Mouse (Mus musculus) myocyte (in vitro differentiated cells): ENCODE measurements around the gene Sptbn4. TPM values are rescaled to one million over a fixed set of nuclear protein-coding genes. Genes with fewer than 3 reads are reported as not detected.

Experiments used
- H3K27me3 ChIP-seq: one replicate; pipeline ENCODE4 v1.6.1; 2011; ENCODE audit not compliant: control insufficient read depth, insufficient read depth, insufficient read length
- H3K36me3 ChIP-seq: one replicate; pipeline ENCODE4 v1.6.1; 2011; ENCODE audit not compliant: control insufficient read depth, insufficient read depth
- H3K4me2 ChIP-seq: one replicate; pipeline ENCODE4 v1.6.1; 2011; ENCODE audit warnings: low read depth, control low read depth
- H3K4me3 ChIP-seq: one replicate; pipeline ENCODE4 v1.5.1; 2011; ENCODE audit warnings: mild to moderate bottlenecking, control low read depth, moderate library complexity
- H3K79me2 ChIP-seq: one replicate; pipeline ENCODE4 v1.6.1; 2011; ENCODE audit not compliant: control insufficient read depth, insufficient read depth
- H3ac ChIP-seq: one replicate; pipeline ENCODE4 v1.6.1; 2011; ENCODE audit not compliant: control insufficient read depth, insufficient read length
- CEBPB ChIP-seq: IDR thresholded peaks from 2 replicates; pipeline ENCODE4 v1.6.1; 2011; ENCODE audit warnings: mild to moderate bottlenecking, moderate library complexity; ENCODE audit not compliant: poor library complexity, insufficient read depth, severe bottlenecking
- E2F4 ChIP-seq: IDR thresholded peaks from one replicate; pipeline ENCODE4 v1.6.1; 2011; ENCODE audit warnings: mild to moderate bottlenecking, control low read depth, moderate library complexity; ENCODE audit not compliant: insufficient read depth
- MAX ChIP-seq: IDR thresholded peaks from one replicate; pipeline ENCODE4 v1.6.1; 2011; ENCODE audit warnings: low read depth, mild to moderate bottlenecking, control low read depth
- MYOD1 ChIP-seq, 3 experiments: IDR thresholded peaks; one replicate each; pipeline ENCODE4 v1.6.1; 2011; ENCODE audit warnings: control low read depth in 2 of 3, low read depth in 2 of 3, mild to moderate bottlenecking in 2 of 3, moderate library complexity in 1 of 3; ENCODE audit not compliant: insufficient read length in 2 of 3, control insufficient read depth in 1 of 3
- MYOG ChIP-seq, 3 experiments: IDR thresholded peaks; one replicate each; pipeline ENCODE4 v1.6.1; 2011; ENCODE audit warnings: control low read depth in 2 of 3, low read depth in 2 of 3, mild to moderate bottlenecking in 2 of 3; ENCODE audit not compliant: insufficient read length in 2 of 3, control insufficient read depth in 1 of 3, insufficient read depth in 1 of 3
- POLR2A ChIP-seq: IDR thresholded peaks from one replicate; pipeline ENCODE4 v1.6.1; 2011; ENCODE audit warnings: low read depth, mild to moderate bottlenecking, control low read depth, moderate library complexity; ENCODE audit not compliant: insufficient read length
- POLR2AphosphoS2 ChIP-seq: IDR thresholded peaks from one replicate; pipeline ENCODE4 v1.6.1; 2011; ENCODE audit warnings: low read depth, control low read depth; ENCODE audit not compliant: insufficient read length
- REST ChIP-seq: IDR thresholded peaks from one replicate; pipeline ENCODE4 v1.6.1; 2011; ENCODE audit warnings: mild to moderate bottlenecking, control low read depth, moderate library complexity; ENCODE audit not compliant: insufficient read depth, insufficient read length
- SRF ChIP-seq: IDR thresholded peaks from one replicate; pipeline ENCODE4 v1.6.1; 2011; ENCODE audit warnings: low read depth; ENCODE audit not compliant: control insufficient read depth, insufficient read length
- TCF12 ChIP-seq: IDR thresholded peaks from one replicate; pipeline ENCODE4 v1.6.1; 2011; ENCODE audit warnings: mild to moderate bottlenecking, control low read depth; ENCODE audit not compliant: poor library complexity, insufficient read depth, severe bottlenecking
- TCF3 ChIP-seq: IDR thresholded peaks from one replicate; pipeline ENCODE4 v1.6.1; 2011; ENCODE audit warnings: low read depth, control low read depth; ENCODE audit not compliant: insufficient read length
- USF1 ChIP-seq: IDR thresholded peaks from one replicate; pipeline ENCODE4 v1.6.1; 2011; ENCODE audit warnings: low read depth, mild to moderate bottlenecking, control low read depth, moderate library complexity
- polyA plus RNA-seq: library from polyadenylated mRNA; unstranded; fragments of >200 nt; fragmentation: generic; extraction: Trizol; gene quantifications from one replicate; pipeline ENCODE4 v1.2.1, GENCODE M21; 2012; ENCODE audit warnings: missing spikeins

The Sptbn4 gene
- polyA plus RNA-seq, 1 experiment = 0.17 TPM

- Histone ChIP-seq H3K27me3 (no peaks in the 10 kb centered on the region), H3K79me2 (no peaks in the 10 kb centered on the region), H3K4me2 (no peak overlapping the region), H3ac (no peak overlapping the region), H3K36me3 (no peaks in the 10 kb centered on the region), H3K4me3 (no peak overlapping the region)
- TF ChIP-seq MYOD1 (IDR thresholded peaks at IDR 0.05; ENCODE audit: control insufficient read depth in 1 of 3, insufficient read length in 2 of 3, low read depth in 2 of 3) (no peak), TCF3 (no peak), USF1 (no peak), MAX (no peak), TCF12 (no peak), MYOG (IDR thresholded peaks at IDR 0.05; ENCODE audit: control insufficient read depth in 1 of 3, insufficient read depth in 1 of 3, insufficient read length in 2 of 3, low read depth in 2 of 3) (no peak), REST (no peak), CEBPB (no peak), SRF (no peak), POLR2A (no peak), E2F4 (no peak), POLR2AphosphoS2 (no peak)
Measured at GRCm38 (mm10) chr7:27319411-27319810, 128.1 kb downstream of the Sptbn4 start.

GRCm38 (mm10) chr7:27315958-27316357 is 131.5 kb downstream of the Sptbn4 start:
- Histone ChIP-seq H3K4me3 (no peak overlapping the region), H3ac (no peak overlapping the region), H3K4me2 (no peak overlapping the region), H3K79me2 (no peaks in the 10 kb centered on the region), H3K27me3 (no peaks in the 10 kb centered on the region), H3K36me3 (no peaks in the 10 kb centered on the region)
- TF ChIP-seq MAX (no peak), MYOG (IDR thresholded peaks at IDR 0.05; ENCODE audit: control insufficient read depth in 1 of 3, insufficient read depth in 1 of 3, insufficient read length in 2 of 3, low read depth in 2 of 3) (peak; percentile 66 to 93 (median 81)), TCF12 (peak; percentile 45), E2F4 (no peak), REST (no peak), USF1 (no peak), CEBPB (no peak), MYOD1 (IDR thresholded peaks at IDR 0.05; ENCODE audit: control insufficient read depth in 1 of 3, insufficient read length in 2 of 3, low read depth in 2 of 3) (peak; percentile 86 to 97 (median 94)), TCF3 (no peak), POLR2A (no peak)

- Histone ChIP-seq H3K27me3 (no peaks in the 10 kb centered on the region), H3K4me3 (no peak overlapping the region), H3K36me3 (no peaks in the 10 kb centered on the region), H3K4me2 (no peak overlapping the region), H3ac (no peak overlapping the region), H3K79me2 (no peaks in the 10 kb centered on the region)
- no peak for TF ChIP-seq TCF3
- TF ChIP-seq TCF12 = no peak
- TF ChIP-seq POLR2A = no peak
Measured at GRCm38 (mm10) chr7:27314393-27314792, 133.1 kb downstream of the Sptbn4 start.

GRCm38 (mm10) chr7:27311651-27312284 is 135.7 kb downstream of the Sptbn4 start:
- no peak for TF ChIP-seq TCF3
- no peak for TF ChIP-seq E2F4
- no peak for TF ChIP-seq MYOD1 (IDR thresholded peaks at IDR 0.05; ENCODE audit: control insufficient read depth in 1 of 3, insufficient read length in 2 of 3, low read depth in 2 of 3)
- no peak for TF ChIP-seq REST
- TF ChIP-seq TCF12 = no peak
- TF ChIP-seq SRF = no peak
- TF ChIP-seq CEBPB = no peak
- TF ChIP-seq USF1 = no peak
- no peak for TF ChIP-seq POLR2A
- H3K4me2 ChIP-seq = no peak overlapping the region

DNA sequence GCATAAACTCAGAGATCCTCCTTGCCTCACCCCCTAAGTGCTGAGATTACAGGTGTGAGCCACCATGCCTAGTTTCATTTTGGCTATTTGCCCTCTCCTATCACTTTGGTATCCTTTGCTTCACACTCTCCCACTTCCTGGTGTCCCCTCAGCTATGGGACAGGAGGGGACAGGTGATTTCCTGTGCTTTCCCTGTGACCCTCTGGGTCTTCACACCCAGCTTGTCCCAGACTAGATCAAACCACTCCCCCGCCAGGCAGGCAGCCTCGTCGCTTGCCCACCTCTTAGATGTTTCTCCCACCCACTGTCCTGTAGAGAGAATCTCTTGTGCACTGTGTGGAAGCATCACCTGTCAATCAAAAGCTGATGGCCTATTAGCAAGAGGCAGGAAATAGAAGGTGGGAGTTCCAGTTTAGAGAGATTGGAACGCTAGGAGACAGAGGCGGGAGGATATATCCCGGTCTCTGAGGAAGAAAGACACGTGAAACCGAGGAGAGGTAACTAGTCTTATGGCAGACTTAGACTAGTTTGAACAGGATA is 136.4 kb downstream of the Sptbn4 start:
- Histone ChIP-seq H3K79me2 (no peaks in the 10 kb centered on the region), H3K4me2 (no peak overlapping the region), H3ac (no peak overlapping the region), H3K36me3 (no peaks in the 10 kb centered on the region), H3K4me3 (no peak overlapping the region), H3K27me3 (no peaks in the 10 kb centered on the region)
- TF ChIP-seq CEBPB = no peak

More at GRCm38 (mm10) chr7:27311651-27312284, 135.7 kb downstream of the Sptbn4 start:
- H3ac ChIP-seq = no peak overlapping the region
- no peaks in the 10 kb centered on the region for H3K79me2 ChIP-seq
- no peaks in the 10 kb centered on the region for H3K36me3 ChIP-seq
- H3K27me3 ChIP-seq = no peaks in the 10 kb centered on the region
- H3K4me3 ChIP-seq = no peak overlapping the region
